Mouse (Mus musculus): ENCODE measurements at regions not wholly inside any gene's neighbourhood (a gene's known extent, or its start where the extent isn't known, plus 50 kb on each side); places are given as distances from the start of the nearest gene placed in this dataset.

GRCm38 (mm10) chr3:134369126-134369525, 132.8 kb downstream of the Cxxc4 start:
- TF ChIP-seq CTCF (IDR thresholded peaks at IDR 0.05): no peak
- TF ChIP-seq EP300 (IDR thresholded peaks at IDR 0.05): no peak
